Mouse (Mus musculus): ENCODE measurements at regions not wholly inside any gene's neighbourhood (a gene's known extent, or its start where the extent isn't known, plus 50 kb on each side); places are given as distances from the start of the nearest gene placed in this dataset.

GRCm38 (mm10) chr4:72511220-72511619 is 310.5 kb upstream of the Tle1 start:
- DNase-seq (ENCODE audit: low spot score in 2 of 2) = no peak

- no peak for DNase-seq (ENCODE audit: low spot score in 2 of 2)
Measured at GRCm38 (mm10) chr4:72481748-72482147, 281.0 kb upstream of the Tle1 start.

- no peak for DNase-seq (ENCODE audit: low spot score in 2 of 2)
Measured at GRCm38 (mm10) chr4:72480535-72480934, 279.8 kb upstream of the Tle1 start.

- DNase-seq (ENCODE audit: low spot score in 2 of 2) = no peak
Measured at GRCm38 (mm10) chr4:72469236-72469875, 268.6 kb upstream of the Tle1 start.

GRCm38 (mm10) chr4:72444177-72444770 is 243.6 kb upstream of the Tle1 start:
- DNase-seq (ENCODE audit: low spot score in 2 of 2) = no peak

GRCm38 (mm10) chr4:72437367-72437766 is 236.6 kb upstream of the Tle1 start:
- DNase-seq (ENCODE audit: low spot score in 2 of 2) = no peak

GRCm38 (mm10) chr4:72425316-72425715 is 224.6 kb upstream of the Tle1 start:
- no peak for DNase-seq (ENCODE audit: low spot score in 2 of 2)

- DNase-seq (ENCODE audit: low spot score in 2 of 2) = no peak
Measured at GRCm38 (mm10) chr4:72412100-72412788, 211.5 kb upstream of the Tle1 start.

- DNase-seq (ENCODE audit: low spot score in 2 of 2) = no peak
Measured at GRCm38 (mm10) chr4:72411343-72411742, 210.6 kb upstream of the Tle1 start.

GRCm38 (mm10) chr4:72400759-72401158 is 200.0 kb upstream of the Tle1 start:
- DNase-seq (ENCODE audit: low spot score in 2 of 2) = no peak

GRCm38 (mm10) chr4:72391887-72392435 is 191.2 kb upstream of the Tle1 start:
- no peak for DNase-seq (ENCODE audit: low spot score in 2 of 2)

GRCm38 (mm10) chr4:72389811-72390625 is 189.3 kb upstream of the Tle1 start:
- no peak for DNase-seq (ENCODE audit: low spot score in 2 of 2)

- DNase-seq (ENCODE audit: low spot score in 2 of 2) = no peak
Measured at GRCm38 (mm10) chr4:72384901-72385264, 184.2 kb upstream of the Tle1 start.

- no peak for DNase-seq (ENCODE audit: low spot score in 2 of 2)
Measured at GRCm38 (mm10) chr4:72384259-72384900, 183.7 kb upstream of the Tle1 start.

- DNase-seq (ENCODE audit: low spot score in 2 of 2) = no peak
Measured at GRCm38 (mm10) chr4:72383729-72384128, 183.0 kb upstream of the Tle1 start.

- no peak for DNase-seq (ENCODE audit: low spot score in 2 of 2)
Measured at GRCm38 (mm10) chr4:72382517-72383147, 181.9 kb upstream of the Tle1 start.

- no peak for DNase-seq (ENCODE audit: low spot score in 2 of 2)
Measured at GRCm38 (mm10) chr4:72381742-72382141, 181.0 kb upstream of the Tle1 start.

- DNase-seq (ENCODE audit: low spot score in 2 of 2) = no peak
Measured at GRCm38 (mm10) chr4:72381116-72381515, 180.4 kb upstream of the Tle1 start.

- DNase-seq (ENCODE audit: low spot score in 2 of 2) = no peak
Measured at GRCm38 (mm10) chr4:72379515-72379914, 178.8 kb upstream of the Tle1 start.

GRCm38 (mm10) chr4:72379011-72379410 is 178.3 kb upstream of the Tle1 start:
- DNase-seq (ENCODE audit: low spot score in 2 of 2) = peak in 1 of 2 experiments; percentile 20

Data from adrenal gland, adult 18-20 months (tissue).